Mouse (Mus musculus) T-helper 17 cell (primary cell): ENCODE measurements around the gene Tnfsf15.

Experiments used
- in situ Hi-C, 2 experiments: fragments of 300-600 bp; cut with MboI, MseI; formaldehyde crosslinking; loops; 1 replicate in 1 of 2; 2 replicates in 1 of 2; pipeline ENCODE4 v1.15.1; 2025; ENCODE audit warnings: high pct_unique_total_duplicates in 2 of 2

The Tnfsf15 gene

DNA sequence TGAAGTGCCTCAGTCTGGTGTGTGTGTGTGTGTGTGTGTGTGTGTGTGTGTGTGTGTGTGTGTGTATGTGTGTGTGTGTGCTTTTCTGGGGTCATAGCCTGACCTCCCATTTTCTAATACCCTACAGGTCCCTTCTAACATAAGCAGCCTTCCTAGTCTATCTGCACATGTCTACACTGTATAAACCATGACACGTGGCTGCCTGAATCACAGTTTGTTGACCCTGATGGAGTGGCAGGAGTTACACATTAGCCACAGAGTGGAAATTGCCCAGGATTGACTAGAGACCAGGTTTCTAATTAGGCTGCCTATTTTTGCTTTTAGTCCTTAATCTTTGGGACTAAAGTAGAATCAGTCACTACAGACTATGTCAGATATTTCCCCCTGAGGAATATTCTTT, 1.3 kb downstream of the Tnfsf15 start:
- in situ Hi-C loops = loop anchor here in 1 of 2 experiments (10.0 kb wide), 1 partner anchor 959 kb away; no protein-coding TSS in a partner anchor

DNA sequence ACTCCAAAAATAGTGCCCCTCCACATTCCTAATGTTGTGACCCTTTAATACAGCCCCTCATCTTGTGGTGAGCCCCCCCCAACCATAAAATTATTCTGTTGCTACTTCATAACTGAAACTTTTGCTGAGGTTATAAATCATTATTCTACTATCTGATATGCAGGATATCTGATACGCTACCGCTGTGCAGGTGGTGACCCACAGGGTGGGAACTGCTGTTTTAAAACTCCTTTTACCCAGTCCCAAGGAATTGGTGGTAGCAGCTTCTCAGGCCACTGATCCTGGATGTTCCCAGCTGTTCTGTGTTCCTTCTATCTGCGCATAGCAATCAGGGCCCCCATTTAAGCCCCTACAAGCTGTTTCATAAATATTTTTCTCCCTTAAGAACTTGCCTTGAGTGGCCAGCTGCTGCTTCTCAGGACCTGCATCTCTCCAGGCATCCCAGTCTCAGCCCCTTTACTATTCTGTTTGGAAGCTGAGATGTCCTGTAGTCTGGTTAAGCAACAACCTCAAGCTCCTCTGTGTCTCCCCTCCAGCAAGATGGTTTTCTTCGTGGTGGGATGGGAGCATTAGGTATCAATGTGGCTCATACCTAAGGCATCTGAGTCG, 2.0 kb downstream of the Tnfsf15 start:
- in situ Hi-C loops = loop anchor here in 1 of 2 experiments (10.0 kb wide), 1 partner anchor 958 kb away; no protein-coding TSS in a partner anchor

DNA sequence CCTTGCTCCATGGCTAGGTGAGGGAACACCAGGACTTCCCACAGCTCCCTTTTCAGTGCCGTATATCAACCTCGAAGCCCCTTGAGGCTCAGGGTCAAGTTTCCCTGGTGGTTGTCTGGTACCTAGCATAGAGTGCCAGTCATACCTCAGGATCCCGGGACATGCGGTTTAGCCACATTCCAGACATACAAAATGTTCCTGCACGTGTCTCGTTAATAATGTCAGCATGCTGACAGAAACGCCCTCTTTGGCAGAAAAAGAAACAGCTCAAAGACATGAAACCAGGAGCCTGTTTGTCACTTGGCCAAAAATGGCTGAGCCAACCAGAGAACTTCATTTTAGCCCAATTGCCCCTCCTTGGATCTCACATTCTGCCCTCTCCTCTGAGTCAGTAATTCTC, 2.8 kb downstream of the Tnfsf15 start:
- in situ Hi-C loops = loop anchor here in 1 of 2 experiments (10.0 kb wide), 1 partner anchor 957 kb away; no protein-coding TSS in a partner anchor

DNA sequence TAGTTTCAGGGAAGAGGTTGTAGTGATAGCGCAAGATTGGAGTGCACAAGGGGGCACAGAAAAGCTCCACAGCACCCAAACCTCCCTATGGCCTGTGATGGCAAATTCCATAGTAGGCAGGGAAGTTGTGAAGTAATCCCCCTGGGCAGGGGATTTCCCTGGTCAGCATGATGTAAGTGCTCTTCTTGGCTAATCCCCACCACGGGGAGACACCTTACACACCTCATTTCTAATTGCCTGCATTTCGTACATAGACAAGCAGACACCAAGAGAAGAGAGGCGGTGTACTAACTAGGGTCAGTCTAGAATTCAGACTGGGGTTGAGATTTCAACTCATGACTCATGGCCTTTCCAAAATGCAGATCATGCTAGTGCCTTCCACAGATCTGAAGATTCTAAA, 4.2 kb downstream of the Tnfsf15 start:
- in situ Hi-C loops = loop anchor here in 1 of 2 experiments (10.0 kb wide), 1 partner anchor 956 kb away; no protein-coding TSS in a partner anchor

DNA sequence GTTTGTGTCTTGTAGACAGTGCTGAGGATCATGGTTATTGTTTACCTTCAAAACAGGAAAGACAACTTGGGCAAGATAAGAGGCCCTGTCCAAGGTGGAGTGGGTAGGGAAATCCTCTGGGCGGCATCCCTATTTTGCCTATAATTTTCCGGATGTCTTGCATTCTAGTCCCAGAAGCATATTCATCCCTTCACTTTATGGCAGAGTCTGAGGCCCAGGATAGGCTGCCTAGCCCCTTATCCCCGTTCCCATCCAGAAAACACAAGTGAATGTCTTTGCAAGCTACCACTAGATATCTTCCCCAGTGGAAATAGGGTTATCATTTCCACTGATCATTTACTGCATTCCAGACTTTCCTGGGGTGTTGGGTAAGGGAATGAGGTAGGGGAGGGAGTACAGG, 4.9 kb downstream of the Tnfsf15 start:
- in situ Hi-C loops = loop anchor here in 1 of 2 experiments (10.0 kb wide), 1 partner anchor 955 kb away; no protein-coding TSS in a partner anchor

DNA sequence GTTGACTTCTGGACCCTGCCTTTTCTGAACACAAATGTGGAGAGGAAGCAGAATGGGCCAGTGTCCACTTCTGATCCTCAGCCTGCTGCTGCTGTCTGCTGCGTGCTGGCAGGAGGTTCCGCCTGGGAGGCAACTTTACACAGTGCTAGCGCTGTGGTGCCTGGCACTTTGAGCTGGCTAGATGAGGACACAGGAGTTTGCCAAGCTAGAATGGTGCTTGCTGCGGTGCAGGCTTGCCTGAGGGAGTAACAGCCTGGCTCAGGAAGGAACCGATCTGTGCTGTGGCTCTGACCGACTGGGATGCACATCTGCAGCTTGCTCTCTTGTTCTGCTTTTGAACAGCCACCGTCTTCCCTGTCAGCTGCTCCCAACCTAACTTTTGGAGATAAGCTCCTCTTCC, 5.4 kb downstream of the Tnfsf15 start:
- in situ Hi-C loops = no loop called here

DNA sequence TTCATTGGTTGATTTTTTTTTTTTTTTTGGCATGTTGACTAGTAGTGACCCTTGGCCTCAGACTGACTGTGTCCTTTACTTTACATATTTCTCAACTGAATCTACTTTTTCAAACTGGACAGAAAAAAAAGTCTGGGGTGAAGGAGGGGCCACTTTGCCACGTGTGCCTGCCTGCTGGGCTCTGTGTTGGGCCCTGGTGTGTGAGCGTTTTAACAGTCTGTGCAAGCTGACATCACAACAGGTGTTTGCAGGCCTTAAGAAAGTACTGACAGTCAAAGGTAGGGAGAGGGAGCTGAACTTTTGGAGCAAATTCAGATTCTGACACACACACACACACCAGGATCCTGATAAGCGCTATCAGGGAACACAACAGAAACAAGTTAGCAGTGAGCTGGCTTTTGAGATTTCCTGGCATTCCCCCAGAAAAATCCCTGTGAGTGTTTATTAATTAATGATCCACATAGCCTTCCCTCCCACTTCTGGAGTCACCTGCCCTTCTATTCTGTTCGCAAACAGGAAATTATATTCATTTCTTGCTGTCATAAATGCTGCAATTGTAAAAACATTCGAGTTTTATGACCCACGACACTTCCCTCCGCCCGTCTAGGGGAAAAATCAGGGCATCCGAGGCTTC, 6.4 kb downstream of the Tnfsf15 start:
- in situ Hi-C loops = no loop called here

DNA sequence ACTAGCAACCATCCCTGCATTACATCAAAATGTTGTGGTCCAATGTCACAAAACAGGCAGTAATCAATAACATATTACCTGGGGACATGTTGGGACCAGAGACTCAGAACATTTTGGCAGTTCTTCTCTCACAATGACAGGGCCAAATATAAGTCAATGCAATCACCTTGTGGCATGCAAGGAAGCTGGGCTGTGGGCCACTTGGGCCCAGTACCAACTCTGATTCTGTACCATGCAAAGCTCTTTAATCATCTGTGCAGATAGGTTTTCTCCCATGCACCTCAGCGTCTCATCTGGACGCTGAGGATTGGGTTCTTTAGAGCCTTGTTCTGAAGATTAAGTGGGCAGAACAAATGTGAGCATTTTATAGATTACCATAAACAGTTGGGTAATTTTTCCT, 13.6 kb downstream of the Tnfsf15 start:
- in situ Hi-C loops = no loop called here

DNA sequence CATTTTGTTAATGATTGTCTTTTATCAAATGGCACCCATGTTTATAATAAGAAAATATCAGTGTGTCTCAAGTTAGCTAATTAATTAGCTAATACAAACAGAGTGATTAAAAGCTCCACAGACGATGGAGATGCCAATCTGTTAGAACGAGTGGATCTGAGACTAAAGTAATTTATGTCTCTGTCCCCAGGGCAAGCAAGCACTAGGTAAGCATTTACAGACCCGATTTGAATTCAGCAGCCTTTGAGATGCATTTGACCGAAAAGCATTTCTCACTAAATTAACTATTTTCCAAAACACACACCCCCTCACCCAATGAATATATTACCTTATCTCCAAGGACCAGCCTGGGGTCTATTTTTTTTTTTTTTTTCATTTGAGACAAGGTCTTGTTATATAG, 18.2 kb downstream of the Tnfsf15 start:
- in situ Hi-C loops = loop anchor here in 1 of 2 experiments (10.0 kb wide), 1 partner anchor 752 kb away; no protein-coding TSS in a partner anchor

DNA sequence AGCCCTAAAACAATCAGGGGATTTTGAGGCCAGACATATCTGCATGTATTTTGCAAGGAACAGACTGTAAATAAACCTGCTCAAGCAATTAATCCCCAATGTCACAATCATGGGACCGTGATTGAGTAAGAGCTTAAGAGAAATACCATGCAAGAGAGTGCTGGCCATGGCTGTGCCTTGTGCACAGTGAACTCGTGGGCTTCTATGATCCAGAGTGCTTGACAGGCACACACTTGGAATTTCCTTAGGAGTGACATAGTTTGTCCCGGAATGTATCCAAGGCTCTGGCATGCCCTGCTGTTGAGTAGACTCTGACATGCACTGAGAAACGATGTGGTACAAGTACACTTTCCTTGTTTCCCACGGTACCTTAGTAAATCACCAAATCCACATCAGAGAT, 18.9 kb downstream of the Tnfsf15 start:
- in situ Hi-C loops = loop anchor here in 1 of 2 experiments (10.0 kb wide), 1 partner anchor 751 kb away; no protein-coding TSS in a partner anchor

DNA sequence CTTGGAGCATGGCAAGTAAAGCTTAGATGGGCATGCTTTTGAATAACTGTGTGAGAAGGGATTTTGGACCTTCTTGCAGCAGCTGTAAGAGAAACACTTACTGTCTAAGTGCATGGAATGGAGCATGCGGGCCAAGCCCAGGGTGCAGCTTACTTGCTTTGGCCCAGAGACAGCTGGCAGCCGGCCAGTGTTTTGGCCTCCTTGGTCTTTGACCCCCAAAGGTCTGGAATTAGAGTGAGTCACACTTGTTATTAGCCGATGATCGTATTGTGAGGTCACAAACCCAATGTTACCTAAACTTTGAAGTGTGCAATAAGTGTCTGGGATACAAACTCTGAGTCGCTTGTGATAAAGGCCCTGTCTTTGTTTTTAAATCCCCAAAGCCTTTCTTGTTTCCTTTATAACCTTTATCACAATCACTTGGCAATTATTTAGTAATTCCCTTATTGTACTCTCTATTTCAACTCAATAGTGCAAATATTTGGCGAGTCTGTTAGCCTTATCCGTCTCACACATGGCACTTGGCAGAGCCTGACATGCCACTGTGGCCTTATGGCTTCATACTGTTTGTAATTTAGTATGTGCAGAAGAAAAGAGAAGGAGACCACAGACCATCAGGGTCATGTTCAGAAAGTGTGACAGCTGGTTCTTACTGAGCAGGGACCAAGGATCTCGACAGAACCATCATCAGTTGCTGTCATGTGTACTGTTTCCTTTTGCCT, 26.8 kb downstream of the Tnfsf15 start:
- in situ Hi-C loops = no loop called here

DNA sequence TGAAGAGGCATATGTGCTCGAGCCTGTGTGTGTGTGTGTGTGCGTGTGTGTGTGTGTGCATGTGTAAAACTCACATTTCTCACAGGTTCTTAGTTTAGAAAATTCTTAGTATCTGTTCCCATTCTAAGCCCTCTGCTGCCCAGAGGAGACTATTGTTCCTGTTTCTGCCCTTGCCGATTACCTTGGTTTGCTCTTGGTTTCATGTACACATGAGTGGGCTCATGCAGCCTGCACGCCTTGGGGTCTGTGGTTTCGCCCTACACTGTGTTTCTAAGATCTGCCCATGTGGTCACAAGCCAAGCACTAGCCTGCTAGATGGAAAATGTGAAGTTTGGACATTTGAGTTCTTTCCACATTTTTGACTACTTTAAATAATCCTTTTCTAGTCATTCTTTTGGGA, 33.0 kb downstream of the Tnfsf15 start:
- in situ Hi-C loops = no loop called here

DNA sequence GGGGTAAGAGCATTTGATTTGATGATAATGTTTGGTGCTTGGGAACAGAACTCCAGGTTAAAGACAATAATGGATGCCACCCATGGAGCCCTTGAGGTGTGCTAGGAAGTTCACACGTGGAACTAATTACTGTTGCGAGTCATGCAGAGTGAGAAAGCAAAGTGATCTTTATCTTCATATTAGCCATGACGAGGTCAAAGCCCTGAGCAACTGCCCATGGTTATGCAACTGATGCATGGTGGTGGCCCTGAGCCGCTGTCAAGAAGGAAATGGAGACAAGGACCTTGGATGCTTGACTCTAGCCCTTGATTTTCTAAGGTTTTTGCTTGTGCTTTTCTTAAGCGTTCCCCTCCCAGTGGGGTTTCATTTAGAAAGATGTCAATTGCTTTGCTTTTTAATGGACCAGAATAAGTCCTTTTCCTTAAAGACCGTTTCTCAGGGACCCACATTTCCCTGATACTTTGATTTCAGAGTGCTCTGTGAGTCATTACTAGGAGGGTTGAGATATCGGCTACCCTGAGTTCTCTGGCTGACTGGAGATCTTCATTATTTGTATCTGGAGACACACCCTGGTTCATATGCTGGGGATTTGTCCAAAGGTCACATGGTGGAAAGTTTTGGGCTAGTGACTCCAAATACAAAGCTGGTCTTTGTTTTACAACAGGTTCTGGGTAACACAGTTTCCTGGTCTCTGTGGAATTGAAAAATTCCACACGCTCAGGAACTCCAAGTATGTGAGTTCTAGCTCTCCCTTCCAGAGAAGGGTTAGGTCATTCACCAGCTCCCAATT, 34.3 kb downstream of the Tnfsf15 start:
- in situ Hi-C loops = no loop called here

DNA sequence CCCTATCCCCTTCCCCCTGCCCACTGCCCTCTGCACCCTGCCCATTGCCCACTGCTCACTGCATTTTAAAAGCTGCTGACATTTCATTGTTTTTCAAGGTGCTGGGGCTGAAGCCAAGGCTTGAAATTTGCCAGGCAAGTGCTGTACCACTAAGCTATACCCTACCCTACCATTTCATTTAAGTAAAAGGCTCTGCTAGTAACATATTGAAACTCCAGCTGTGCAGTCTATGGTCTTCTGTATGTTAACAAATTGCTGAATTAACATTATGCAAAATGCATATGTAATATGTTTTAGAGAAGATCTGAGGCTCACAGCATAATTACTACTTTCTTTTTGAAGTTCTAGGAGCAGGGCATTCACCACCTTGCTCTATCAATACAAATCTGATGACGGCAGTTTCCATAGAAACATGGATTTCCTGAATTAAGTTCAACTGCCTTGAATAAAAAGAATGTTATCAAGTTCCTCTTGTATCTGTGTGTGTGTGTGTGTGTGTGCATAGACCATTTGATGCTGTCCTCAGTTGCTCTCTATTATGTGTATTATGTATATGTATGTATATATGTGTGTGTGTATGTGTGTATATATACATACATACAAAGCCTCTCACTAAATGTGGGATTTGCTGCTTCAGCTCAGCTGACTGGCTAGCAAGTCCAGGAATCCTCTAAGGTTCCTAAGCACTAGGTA, 38.5 kb downstream of the Tnfsf15 start:
- in situ Hi-C loops = no loop called here

DNA sequence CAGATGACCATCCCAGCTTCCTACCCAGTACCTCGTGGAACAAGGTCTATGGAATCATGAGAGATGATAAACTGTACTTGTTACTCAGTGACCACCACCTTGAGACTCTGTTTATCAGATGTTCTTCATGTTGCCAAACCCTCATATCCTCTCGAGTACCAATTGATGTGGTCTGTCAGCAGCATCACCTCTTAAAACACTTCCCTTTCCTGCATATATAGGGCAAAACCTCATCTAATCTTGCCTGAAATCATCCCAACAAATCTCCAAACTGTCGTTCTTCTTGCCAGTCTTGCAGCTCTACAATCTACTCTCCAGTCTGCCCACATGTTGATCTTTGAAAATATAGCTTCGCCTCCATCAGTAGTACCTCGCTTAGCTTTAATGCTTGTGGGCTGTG, 40.7 kb downstream of the Tnfsf15 start:
- in situ Hi-C loops = no loop called here

DNA sequence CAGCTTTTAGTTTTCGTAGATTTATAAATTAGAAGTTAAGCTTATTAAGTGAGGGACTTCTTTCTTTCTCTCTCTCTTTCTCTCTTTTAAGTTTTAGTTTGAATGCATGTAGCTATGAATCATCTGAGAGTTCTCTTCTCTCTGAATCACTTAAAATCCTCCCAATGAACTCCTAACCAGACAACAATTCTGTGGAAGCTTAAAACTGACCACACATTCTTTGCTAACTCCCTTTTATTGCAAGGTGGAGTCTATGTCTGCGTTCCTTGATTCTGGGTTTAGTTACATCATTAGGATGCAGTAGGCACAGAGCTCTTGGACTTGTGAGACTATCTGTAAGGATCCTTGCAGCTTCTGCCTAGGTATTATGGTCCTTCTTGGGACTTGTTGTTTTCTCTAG, 41.2 kb downstream of the Tnfsf15 start:
- in situ Hi-C loops = no loop called here

DNA sequence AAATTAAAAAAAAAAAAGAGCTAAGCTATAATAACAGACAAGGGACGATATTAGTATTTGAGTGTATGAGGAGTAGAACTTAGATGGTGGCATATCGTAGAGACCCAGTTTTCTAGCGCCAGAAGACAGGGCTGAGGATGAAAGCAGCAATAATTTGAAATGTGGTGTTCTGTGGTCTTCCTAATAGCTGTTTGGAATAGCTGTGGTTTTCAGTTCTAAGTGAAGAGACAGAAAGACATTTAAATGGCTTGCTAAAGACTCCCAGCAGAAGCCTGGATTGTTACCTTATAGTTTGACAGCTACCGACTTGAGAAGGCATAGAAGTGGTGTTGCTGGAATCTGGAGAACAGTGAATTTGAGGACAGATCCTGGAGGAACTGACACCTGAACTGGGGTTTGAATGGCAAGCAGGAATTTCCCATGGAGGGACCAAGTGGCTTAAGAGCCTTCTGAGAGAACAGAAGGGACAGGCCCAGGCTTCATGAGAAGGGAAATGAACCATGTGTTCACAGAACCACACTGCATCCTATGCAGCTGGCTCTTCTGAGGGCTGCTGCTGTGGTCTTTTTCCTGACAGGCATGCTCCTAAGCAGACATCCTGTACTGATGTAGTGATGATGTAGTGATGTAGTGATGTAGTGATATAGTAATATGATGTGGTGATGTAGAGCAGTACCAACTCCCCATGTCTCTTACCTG, 42.8 kb downstream of the Tnfsf15 start:
- in situ Hi-C loops = no loop called here

DNA sequence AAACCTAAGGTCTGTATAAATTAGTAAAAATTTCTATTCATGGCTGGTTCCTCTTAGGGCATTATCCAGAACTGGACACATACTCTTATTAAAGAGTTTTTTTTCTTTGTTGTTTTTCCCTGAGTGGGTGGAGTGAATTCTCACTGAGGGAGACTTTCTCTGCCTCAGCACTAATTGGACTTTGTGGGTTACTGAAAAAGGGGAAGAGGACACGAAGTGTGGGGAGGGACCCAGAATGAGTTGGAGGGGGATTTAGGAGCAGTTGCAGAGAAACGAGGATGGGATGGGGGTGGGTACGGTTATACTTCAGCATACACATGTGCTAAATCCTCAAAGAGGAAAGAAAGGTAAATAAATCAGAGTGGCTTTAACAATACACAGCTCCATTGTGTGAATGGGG, 45.2 kb downstream of the Tnfsf15 start:
- in situ Hi-C loops = no loop called here

DNA sequence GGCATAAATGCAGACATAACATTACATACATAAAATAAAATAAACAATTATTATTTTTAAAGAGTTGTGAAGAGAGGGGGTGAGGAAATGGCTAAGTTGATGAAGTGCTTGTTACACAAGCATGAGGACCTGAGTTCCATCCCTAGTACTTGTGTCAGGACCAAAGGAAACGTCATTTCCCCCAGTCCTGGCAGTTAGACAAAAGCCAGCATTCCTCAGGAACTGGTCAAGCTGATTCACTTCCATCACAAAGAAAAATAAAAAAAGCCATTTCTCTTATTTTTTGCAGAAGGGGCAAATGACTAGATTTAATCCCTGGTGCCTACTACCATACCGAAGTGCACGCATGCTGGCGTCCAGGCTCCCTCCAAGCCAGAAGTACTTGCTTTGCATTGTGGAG, 48.0 kb downstream of the Tnfsf15 start:
- in situ Hi-C loops = no loop called here

DNA sequence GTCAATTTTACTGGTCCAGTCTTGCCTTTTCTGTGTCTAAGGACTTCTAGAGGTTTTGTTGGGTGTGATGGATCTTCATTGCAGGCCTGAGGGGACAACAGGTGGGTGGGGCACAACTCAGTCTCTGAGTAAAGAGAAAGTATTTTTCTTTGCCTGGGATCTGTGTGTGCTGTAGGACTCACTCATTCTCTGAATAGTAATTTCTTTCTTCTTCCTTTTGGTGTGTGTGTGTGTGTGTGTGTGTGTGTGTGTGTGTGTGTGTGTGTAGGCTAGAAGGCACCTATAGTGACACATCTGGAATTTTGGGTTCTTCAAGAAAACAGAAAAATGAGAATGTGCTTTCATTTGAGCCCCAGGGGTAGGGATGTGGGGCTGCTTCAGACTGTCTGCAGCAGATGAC, 52.6 kb downstream of the Tnfsf15 start:
- in situ Hi-C loops = loop anchor here in 1 of 2 experiments (5.0 kb wide), 1 partner anchor 275 kb away; no protein-coding TSS in a partner anchor
